Mouse (Mus musculus) right cerebral cortex, adult 18-20 months (tissue): Measurements from ENCODE around the gene Plekhb2.
A peak's percentile ranks its signal among the peaks of the same experiment; 100 is the strongest.

ENCODE experiments used
- DNase-seq: peaks from one replicate; pipeline ENCODE4 v3.0.0; 2022; ENCODE audit warnings: mixed read lengths

Plekhb2 gene

GRCm38 (mm10) chr1:34868391-34868790, 18.6 kb downstream of the Plekhb2 start:
- DNase-seq: no peak

- DNase-seq: no peak
Observed at GRCm38 (mm10) chr1:34869231-34869630, 19.5 kb downstream of the Plekhb2 start.

- no peak for DNase-seq
Observed at GRCm38 (mm10) chr1:34871170-34871569, 21.4 kb downstream of the Plekhb2 start.

GRCm38 (mm10) chr1:34873551-34873950, 23.8 kb downstream of the Plekhb2 start:
- DNase-seq: no peak

GRCm38 (mm10) chr1:34879611-34880010, 29.8 kb downstream of the Plekhb2 start:
- no peak for DNase-seq

- DNase-seq: no peak
Observed at GRCm38 (mm10) chr1:34883776-34884175, 34.0 kb downstream of the Plekhb2 start.

- peak; percentile 74 for DNase-seq
Observed at GRCm38 (mm10) chr1:34891559-34892289, 41.9 kb downstream of the Plekhb2 start.

GRCm38 (mm10) chr1:34892466-34892865, 42.7 kb downstream of the Plekhb2 start:
- DNase-seq: no peak

GRCm38 (mm10) chr1:34893331-34893730, 43.6 kb downstream of the Plekhb2 start:
- DNase-seq: no peak

- DNase-seq: peak; percentile 20
Observed at GRCm38 (mm10) chr1:34893831-34894230, 44.1 kb downstream of the Plekhb2 start.

- DNase-seq: no peak
Observed at GRCm38 (mm10) chr1:34896102-34896501, 46.3 kb downstream of the Plekhb2 start.

GRCm38 (mm10) chr1:34896898-34897297, 47.1 kb downstream of the Plekhb2 start:
- DNase-seq: peak; percentile 52

- DNase-seq: no peak
Observed at GRCm38 (mm10) chr1:34928656-34929055, 78.9 kb downstream of the Plekhb2 start.
